Mouse (Mus musculus) kidney, adult 2 months (tissue): ENCODE measurements around the gene Kif5c. TPM values are rescaled to one million over a fixed set of nuclear protein-coding genes. Genes with fewer than 3 reads are reported as not detected.

Source experiments
- DNase-seq: peaks from one replicate; pipeline ENCODE4 v3.0.0; 2021
- H3K27ac ChIP-seq: fragments of 200-500 bp; 2 replicates; pipeline ENCODE4 v1.5.1; 2012; ENCODE audit warnings: low read depth, low read length, control low read depth, inconsistent platforms; ENCODE audit not compliant: insufficient read depth
- H3K27me3 ChIP-seq: fragments of 200-500 bp; replicated peaks from 2 replicates; pipeline ENCODE4 v1.6.1; 2012; ENCODE audit warnings: mild to moderate bottlenecking, moderate library complexity, low read length, inconsistent platforms; ENCODE audit not compliant: control insufficient read depth, insufficient read depth
- H3K36me3 ChIP-seq: fragments of 200-500 bp; 2 replicates; pipeline ENCODE4 v1.6.1; 2012; ENCODE audit warnings: mild to moderate bottlenecking, moderate library complexity, low read length, inconsistent platforms; ENCODE audit not compliant: control insufficient read depth, insufficient read depth
- H3K4me1 ChIP-seq: fragments of 200-500 bp; 2 replicates; pipeline ENCODE4 v1.6.1; 2011; ENCODE audit warnings: low read length; ENCODE audit not compliant: control insufficient read depth, insufficient read depth
- H3K4me3 ChIP-seq: fragments of 200-500 bp; 2 replicates; pipeline ENCODE4 v1.5.1; 2011; ENCODE audit warnings: mild to moderate bottlenecking, low read depth, low read length, control low read depth; ENCODE audit not compliant: insufficient read depth
- CTCF ChIP-seq: fragments of 200-500 bp; conservative IDR thresholded peaks from 2 replicates; pipeline ENCODE4 v1.5.1; 2011; ENCODE audit warnings: low read depth, mild to moderate bottlenecking, control low read depth, low read length, moderate library complexity, mixed read lengths; ENCODE audit not compliant: insufficient read depth, insufficient read length
- POLR2A ChIP-seq: fragments of 200-500 bp; IDR thresholded peaks from one replicate; pipeline ENCODE4 v1.6.1; 2011; ENCODE audit warnings: low read depth, low read length, control low read depth
- WGBS: fragments of 180-500 bp; shearing (Covaris S2); methylation state at CpG from one replicate; pipeline ENCODE4 v1.1.7; 2018; 5-methylcytosine and 5-hydroxymethylcytosine counted together
- polyA plus RNA-seq: library from polyadenylated mRNA; depleted of rRNA; stranded (reverse); fragments of >200 nt; gene quantifications from 2 replicates; pipeline ENCODE4 v1.2.3, GENCODE M21; 2012

The Kif5c gene
- polyA plus RNA-seq, 1 experiment, result 0.58 TPM

GRCm38 (mm10) chr2:49748628-49749342, 129.7 kb downstream of the Kif5c start:
- TF ChIP-seq CTCF, result peak; percentile 43
- no peak for TF ChIP-seq POLR2A
- DNase-seq, result no peak

GRCm38 (mm10) chr2:49749730-49750576, 130.9 kb downstream of the Kif5c start:
- 67% methylated on average over 11 of the region's 11 CpGs for WGBS
- H3K27ac ChIP-seq, result no peak overlapping the region
- H3K4me1 ChIP-seq, result no peaks in the 10 kb centered on the region
- no peaks in the 10 kb centered on the region for H3K27me3 ChIP-seq
- TF ChIP-seq CTCF, result no peak
- no peak for TF ChIP-seq POLR2A
- no peak overlapping the region for H3K4me3 ChIP-seq
- no peak for DNase-seq
- no peaks in the 10 kb centered on the region for H3K36me3 ChIP-seq

More at GRCm38 (mm10) chr2:49748628-49749342, 129.7 kb downstream of the Kif5c start:
- H3K27ac ChIP-seq, result no peak overlapping the region
- no peaks in the 10 kb centered on the region for H3K36me3 ChIP-seq
- WGBS, result 84% methylated on average over 14 of the region's 14 CpGs
- no peak overlapping the region for H3K4me3 ChIP-seq
- H3K27me3 ChIP-seq, result no peaks in the 10 kb centered on the region
- H3K4me1 ChIP-seq, result no peaks in the 10 kb centered on the region

- Histone ChIP-seq H3K36me3 (no peaks in the 10 kb centered on the region), H3K27ac (no peak overlapping the region), H3K27me3 (no peaks in the 10 kb centered on the region), H3K4me1 (no peaks in the 10 kb centered on the region), H3K4me3 (no peak overlapping the region)
- no peak for DNase-seq
- 87% methylated on average over 10 of the region's 10 CpGs for WGBS
- TF ChIP-seq CTCF (no peak), POLR2A (no peak)
Measured at GRCm38 (mm10) chr2:49751544-49752210, 132.6 kb downstream of the Kif5c start.

- DNase-seq, result no peak
- H3K27me3 ChIP-seq, result no peaks in the 10 kb centered on the region
- 87% methylated on average over 8 of the region's 8 CpGs for WGBS
- no peak overlapping the region for H3K27ac ChIP-seq
- H3K4me1 ChIP-seq, result no peaks in the 10 kb centered on the region
- TF ChIP-seq POLR2A (no peak), CTCF (no peak)
- no peaks in the 10 kb centered on the region for H3K36me3 ChIP-seq
- no peak overlapping the region for H3K4me3 ChIP-seq
Measured at GRCm38 (mm10) chr2:49752211-49752607, 133.1 kb downstream of the Kif5c start.

GRCm38 (mm10) chr2:49753062-49753461, 134.0 kb downstream of the Kif5c start:
- no peak for DNase-seq
- no peaks in the 10 kb centered on the region for H3K27me3 ChIP-seq
- H3K36me3 ChIP-seq, result no peaks in the 10 kb centered on the region
- WGBS, result 91% methylated on average over 3 of the region's 3 CpGs
- H3K4me3 ChIP-seq, result no peak overlapping the region
- no peak overlapping the region for H3K27ac ChIP-seq
- H3K4me1 ChIP-seq, result no peaks in the 10 kb centered on the region
- TF ChIP-seq POLR2A, result no peak
- TF ChIP-seq CTCF, result no peak

- TF ChIP-seq CTCF (no peak), POLR2A (no peak)
- no peak for DNase-seq
- H3K27ac ChIP-seq, result no peak overlapping the region
- no peaks in the 10 kb centered on the region for H3K36me3 ChIP-seq
- H3K4me1 ChIP-seq, result no peaks in the 10 kb centered on the region
- WGBS, result 71% methylated on average over 2 of the region's 2 CpGs
- no peak overlapping the region for H3K4me3 ChIP-seq
- H3K27me3 ChIP-seq, result no peaks in the 10 kb centered on the region
Measured at GRCm38 (mm10) chr2:49755054-49755453, 136.0 kb downstream of the Kif5c start.

- DNase-seq, result no peak
- no peaks in the 10 kb centered on the region for H3K4me1 ChIP-seq
- 84% methylated on average over 7 of the region's 7 CpGs for WGBS
Measured at GRCm38 (mm10) chr2:49757616-49758015, 138.5 kb downstream of the Kif5c start.

More at GRCm38 (mm10) chr2:49757616-49758015, 138.5 kb downstream of the Kif5c start:
- TF ChIP-seq CTCF (no peak), POLR2A (no peak)
- Histone ChIP-seq H3K27me3 (no peaks in the 10 kb centered on the region), H3K36me3 (no peaks in the 10 kb centered on the region), H3K4me3 (no peak overlapping the region), H3K27ac (no peak overlapping the region)
